11 mouse cellular contexts compared by ENCODE assay signal in genomic region chr11:59264593-59264992, GRCm38 (mm10). TPM values are rescaled to one million over a fixed set of nuclear protein-coding genes. Genes with fewer than 3 reads are reported as not detected.
DNase-seq lines count a peak whose midpoint lies in the region; ATAC-seq and TF ChIP-seq lines count a peak whose summit lies in the region.
"Had no signal": no experiment of that assay in that cellular context is flagged by ENCODE, and none has a peak within 500 bp of the region (broad histone marks: within the 10 kb centered on the region; RNA-seq: fewer than 3 reads in every experiment).

No protein-coding gene starts in this region.

- H3K9me3 ChIP-seq in heart, embryonic 10.5 days: no peaks in the 10 kb centered on the region
- 0 out of 2 replicates have a peak, but pooled peaks cover 2% of the 10 kb centered on the region for H3K9me3 ChIP-seq in forebrain, embryonic 16.5 days (ENCODE audit: control insufficient read depth, low read length)
- no peaks in the 10 kb centered on the region for H3K9me3 ChIP-seq in liver, postnatal 0 days (ENCODE audit: low read length)

- H3K9ac ChIP-seq in forebrain, embryonic 16.5 days (replicated peaks; ENCODE audit: low read depth, low read length): peak overlapping the region; percentile 75
- H3K9ac ChIP-seq in liver, postnatal 0 days (replicated peaks): peak overlapping the region; percentile 42

- peak overlapping the region; percentile 83 for H3K4me2 ChIP-seq in forebrain, embryonic 16.5 days (ENCODE audit: low read length)
- H3K4me2 ChIP-seq in liver, postnatal 0 days (ENCODE audit: low read depth, low read length): peak overlapping the region; percentile 74

- no peaks in the 10 kb centered on the region for H3K36me3 ChIP-seq in heart, embryonic 10.5 days
- no peaks in the 10 kb centered on the region for H3K36me3 ChIP-seq in forebrain, embryonic 16.5 days (ENCODE audit: control insufficient read depth, insufficient read depth)
- no peaks in the 10 kb centered on the region for H3K36me3 ChIP-seq in liver, postnatal 0 days (replicated peaks; ENCODE audit: insufficient read depth, low read length)

- peaks cover 14% of the 10 kb centered on the region for H3K4me1 ChIP-seq in heart, embryonic 10.5 days
- peaks cover 10% of the 10 kb centered on the region for H3K4me1 ChIP-seq in forebrain, embryonic 16.5 days (replicated peaks; ENCODE audit: control insufficient read depth, insufficient read depth, low read length)
- H3K4me1 ChIP-seq in liver, postnatal 0 days (ENCODE audit: insufficient read depth): peaks cover 28% of the 10 kb centered on the region

- peaks cover 73% of the 10 kb centered on the region for H3K27me3 ChIP-seq in heart, embryonic 10.5 days (ENCODE audit: insufficient read depth, poor library complexity, severe bottlenecking)
- H3K27me3 ChIP-seq in forebrain, embryonic 16.5 days (replicated peaks; ENCODE audit: control insufficient read depth, insufficient read depth, low read length): peaks cover 9% of the 10 kb centered on the region; the same call in 1 of the 2 replicates
- H3K27me3 ChIP-seq in liver, postnatal 0 days (ENCODE audit: insufficient read depth, low read length): peaks cover 44% of the 10 kb centered on the region

- WGBS in heart, embryonic 10.5 days: 5% methylated on average over 8 of the region's 8 CpGs
- 2% methylated on average over 8 of the region's 8 CpGs for WGBS in forebrain, embryonic 16.5 days
- WGBS in liver, postnatal 0 days (ENCODE audit: insufficient replicate concordance): 12% methylated on average over 8 of the region's 8 CpGs

- H3K27ac ChIP-seq in heart, embryonic 10.5 days: 0 out of 2 replicates have a peak overlapping the region, but pooled peaks have one; percentile 77
- H3K27ac ChIP-seq in forebrain, embryonic 16.5 days (ENCODE audit: low read length): no peak overlapping the region
- H3K27ac ChIP-seq in liver, postnatal 0 days (ENCODE audit: low read depth): no peak overlapping the region

- DNase-seq in heart, embryonic 10.5 days (ENCODE audit: low spot score): no peak
- DNase-seq in heart, postnatal 25 days (ENCODE audit: low spot score): no peak
- DNase-seq in ES-CJ7 (ENCODE audit: low read depth, low spot score): peak; percentile 49
- DNase-seq in liver, postnatal 0 days: no peak
- DNase-seq in spleen, adult 12 weeks (ENCODE audit: low spot score): no peak
- DNase-seq in layer of hippocampus, adult 8-10 months (ENCODE audit: low spot score in 2 of 2): no peak

- TF ChIP-seq EP300 in liver, postnatal 0 days (IDR thresholded peaks at IDR 0.05; ENCODE audit: low read depth): no peak

- no peak for TF ChIP-seq CTCF in liver, postnatal 0 days (IDR thresholded peaks at IDR 0.05; ENCODE audit: low read depth)

- H3K4me3 ChIP-seq in heart, embryonic 10.5 days: peak overlapping the region; percentile 72
- H3K4me3 ChIP-seq in forebrain, embryonic 16.5 days (replicated peaks; ENCODE audit: low read length): peak overlapping the region; percentile 61
- peak overlapping the region; percentile 43 for H3K4me3 ChIP-seq in liver, postnatal 0 days (ENCODE audit: low read depth, low read length)

- intact Hi-C loops in heart, postnatal 25 days (cut with DNase I): no loop called here

- no peak for ATAC-seq in forebrain, embryonic 16.5 days
- ATAC-seq in liver, postnatal 0 days: no peak
- no peak for ATAC-seq in megakaryocyte-erythroid progenitor cell, adult 5-6 weeks (replicated peaks; ENCODE audit: low FRiP score, low TSS enrichment, poor library complexity, severe bottlenecking)

RNA-seq across cellular contexts. Expression of gene Wnt3a, which starts 26.0 kb away (rescaled TPM):
- 0.08 TPM in 1 of 2 replicates, not detected in the other for polyA plus RNA-seq in heart, embryonic 10.5 days (2016; fragmentation: Nextera tagmentation; extraction: Ambion mirVana)
- not detected for total RNA-seq in heart, postnatal 25 days (2021)
- 0.35 and 0.73 TPM in 2 replicates for polyA plus RNA-seq in forebrain, embryonic 16.5 days (2015; fragmentation: Nextera tagmentation; extraction: Ambion mirVana)
- not detected in 2 replicates for polyA plus RNA-seq in liver, postnatal 0 days (2015; fragmentation: Nextera tagmentation; extraction: Ambion mirVana)
- not detected in 2 replicates for total RNA-seq in megakaryocyte-erythroid progenitor cell, adult 5-6 weeks (2014; fragmentation: Nextera tagmentation)
- total RNA-seq in megakaryocyte-erythroid progenitor cell, adult 5-6 weeks (2017): not detected in 2 replicates
- total RNA-seq in layer of hippocampus, adult 8-10 months (2022): under 1 TPM in 3 of 4 experiments, not detected in 1; 0.10 to 0.22 (median 0.16) TPM
- polyA plus RNA-seq: C2C12; large intestine, adult 2 months; spleen, adult 2 months had no signal

RNA-seq across cellular contexts. Expression of gene Arf1, which starts 36.5 kb away (rescaled TPM):
- 702 and 707 TPM in 2 replicates for polyA plus RNA-seq in heart, embryonic 10.5 days (2016; fragmentation: Nextera tagmentation; extraction: Ambion mirVana)
- 100 to 1,000 TPM; 252 to 265 TPM for total RNA-seq in heart, postnatal 25 days (2021)
- 645 and 666 TPM in 2 replicates for polyA plus RNA-seq in forebrain, embryonic 16.5 days (2015; fragmentation: Nextera tagmentation; extraction: Ambion mirVana)
- 244 and 254 TPM in 2 replicates for polyA plus RNA-seq in liver, postnatal 0 days (2015; fragmentation: Nextera tagmentation; extraction: Ambion mirVana)
- total RNA-seq in megakaryocyte-erythroid progenitor cell, adult 5-6 weeks (2014; fragmentation: Nextera tagmentation): 163 and 217 TPM in 2 replicates
- total RNA-seq in megakaryocyte-erythroid progenitor cell, adult 5-6 weeks (2017): 282 and 284 TPM in 2 replicates
- total RNA-seq in layer of hippocampus, adult 8-10 months (2022): 100 to 1,000 TPM; 479 to 502 (median 488) TPM

RNA-seq across cellular contexts. Expression of gene Wnt9a, which starts 42.1 kb away (rescaled TPM):
- 3.8 and 4.1 TPM in 2 replicates for polyA plus RNA-seq in heart, embryonic 10.5 days (2016; fragmentation: Nextera tagmentation; extraction: Ambion mirVana)
- total RNA-seq in heart, postnatal 25 days (2021): 1 to 10 TPM; 5.6 to 6.6 TPM
- 1.5 and 1.6 TPM in 2 replicates for polyA plus RNA-seq in forebrain, embryonic 16.5 days (2015; fragmentation: Nextera tagmentation; extraction: Ambion mirVana)
- 0.16 and 0.18 TPM in 2 replicates for polyA plus RNA-seq in liver, postnatal 0 days (2015; fragmentation: Nextera tagmentation; extraction: Ambion mirVana)
- total RNA-seq in megakaryocyte-erythroid progenitor cell, adult 5-6 weeks (2014; fragmentation: Nextera tagmentation): not detected in 2 replicates
- not detected in 2 replicates for total RNA-seq in megakaryocyte-erythroid progenitor cell, adult 5-6 weeks (2017)
- total RNA-seq in layer of hippocampus, adult 8-10 months (2022): 1 to 10 TPM; 2.9 to 7.3 (median 4.5) TPM

RNA-seq across cellular contexts. Expression of gene 2310033P09Rik, which starts 56.5 kb away (rescaled TPM):
- 28.7 and 30.9 TPM in 2 replicates for polyA plus RNA-seq in heart, embryonic 10.5 days (2016; fragmentation: Nextera tagmentation; extraction: Ambion mirVana)
- 1 to 10 TPM; 8.3 to 8.7 TPM for total RNA-seq in heart, postnatal 25 days (2021)
- 21.7 and 27.3 TPM in 2 replicates for polyA plus RNA-seq in forebrain, embryonic 16.5 days (2015; fragmentation: Nextera tagmentation; extraction: Ambion mirVana)
- 14.8 and 16.2 TPM in 2 replicates for polyA plus RNA-seq in liver, postnatal 0 days (2015; fragmentation: Nextera tagmentation; extraction: Ambion mirVana)
- total RNA-seq in megakaryocyte-erythroid progenitor cell, adult 5-6 weeks (2014; fragmentation: Nextera tagmentation): 16.6 and 36.0 TPM in 2 replicates
- 15.4 and 17.6 TPM in 2 replicates for total RNA-seq in megakaryocyte-erythroid progenitor cell, adult 5-6 weeks (2017)
- total RNA-seq in layer of hippocampus, adult 8-10 months (2022): 10 to 100 TPM; 18.9 to 24.8 (median 22.0) TPM
